Mouse (Mus musculus) heart, embryonic 15.5 days (tissue): ENCODE measurements around the gene Gsta4. TPM values are rescaled to one million over a fixed set of nuclear protein-coding genes. Genes with fewer than 3 reads are reported as not detected.
"Not testable (repeated sequence)": the region's sequence is repeated elsewhere in the genome, so short reads cannot be mapped to it uniquely, and the experiment has no call there.

ENCODE experiments used
- ATAC-seq: fragments of 200-750 bp; cut with Nextera tagmentation; replicated peaks from 2 replicates; pipeline ENCODE4 v1.8.0; 2017; ENCODE audit warnings: low read depth, moderate TSS enrichment; ENCODE audit not compliant: insufficient number of reproducible peaks, insufficient read depth, low FRiP score
- H3K27ac ChIP-seq: fragments of 300-500 bp; sonication (generic); 2 replicates; pipeline ENCODE4 v1.5.1; 2015; ENCODE audit warnings: mild to moderate bottlenecking, inconsistent platforms
- H3K27me3 ChIP-seq: fragments of 300-500 bp; sonication (generic); 2 replicates; pipeline ENCODE4 v1.6.1; 2015; ENCODE audit warnings: inconsistent platforms
- H3K36me3 ChIP-seq: fragments of 300-500 bp; sonication (generic); 2 replicates; pipeline ENCODE4 v1.6.1; 2015; ENCODE audit warnings: mild to moderate bottlenecking, inconsistent platforms
- H3K4me1 ChIP-seq: fragments of 300-500 bp; sonication (generic); replicated peaks from 2 replicates; pipeline ENCODE4 v1.6.1; 2015; ENCODE audit warnings: inconsistent platforms
- H3K4me2 ChIP-seq: fragments of 300-500 bp; sonication (generic); 2 replicates; pipeline ENCODE4 v1.6.1; 2015; ENCODE audit warnings: inconsistent platforms, mild to moderate bottlenecking, moderate library complexity
- H3K4me3 ChIP-seq: fragments of 300-500 bp; sonication (generic); 2 replicates; pipeline ENCODE4 v1.5.1; 2015; ENCODE audit warnings: mild to moderate bottlenecking, inconsistent platforms
- H3K9ac ChIP-seq: fragments of 300-500 bp; sonication (generic); 2 replicates; pipeline ENCODE4 v1.6.1; 2015; ENCODE audit warnings: mild to moderate bottlenecking, inconsistent platforms
- H3K9me3 ChIP-seq: fragments of 300-500 bp; sonication (generic); replicated peaks from 2 replicates; pipeline ENCODE4 v1.6.1; 2016; ENCODE audit warnings: inconsistent platforms
- WGBS: fragments of 180-500 bp; shearing (Covaris S2); methylation state at CpG from one replicate; pipeline ENCODE4 v1.1.7; 2015; ENCODE audit warnings: mixed read lengths; 5-methylcytosine and 5-hydroxymethylcytosine counted together
- polyA plus RNA-seq: library from polyadenylated mRNA; unstranded; fragments of >200 nt; fragmentation: Nextera tagmentation; extraction: Ambion mirVana; gene quantifications from 2 replicates; pipeline ENCODE4 v1.2.1, GENCODE M21; 2015

Gene Gsta4
- polyA plus RNA-seq, 1 experiment from 2014 or later, result 67.4 TPM

DNA sequence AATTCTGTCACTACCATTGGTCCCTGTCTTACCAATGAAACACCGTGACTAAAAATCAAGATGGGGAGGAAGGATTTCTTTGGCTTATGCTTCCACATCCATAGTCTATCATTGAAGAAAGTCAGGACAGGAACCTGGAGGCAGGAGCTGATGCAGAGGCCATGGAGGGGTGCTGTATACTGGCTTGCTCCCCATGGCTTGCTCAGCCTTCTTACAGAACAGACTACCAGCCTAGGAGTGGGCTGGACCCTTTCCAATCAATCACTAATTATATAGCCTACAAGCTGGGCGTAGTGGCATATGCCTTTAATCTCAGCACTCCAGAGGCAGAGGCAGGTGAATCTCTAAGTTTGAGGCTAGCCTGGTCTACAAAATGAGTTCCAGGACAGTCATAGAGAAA lies 28.2 kb downstream of the Gsta4 start:
- Histone ChIP-seq H3K27me3 (no peaks in the 10 kb centered on the region), H3K4me1 (peaks cover 14% of the 10 kb centered on the region), H3K4me2 (no peak overlapping the region), H3K9ac (no peak overlapping the region), H3K4me3 (no peak overlapping the region), H3K9me3 (no peaks in the 10 kb centered on the region), H3K27ac (no peak overlapping the region), H3K36me3 (no peaks in the 10 kb centered on the region)
- no peak for ATAC-seq
- 91% methylated on average over 2 of the region's 2 CpGs for WGBS

- Histone ChIP-seq H3K4me1 (peaks cover 14% of the 10 kb centered on the region), H3K4me2 (no peak overlapping the region), H3K27ac (peak overlapping the region; percentile 36; the same call in 1 of the 2 replicates), H3K9me3 (no peaks in the 10 kb centered on the region), H3K36me3 (no peaks in the 10 kb centered on the region), H3K9ac (no peak overlapping the region), H3K4me3 (no peak overlapping the region), H3K27me3 (no peaks in the 10 kb centered on the region)
- WGBS, result 88% methylated on average over 3 of the region's 3 CpGs
- no peak for ATAC-seq
Observed at GRCm38 (mm10) chr9:78211521-78211920, 28.9 kb downstream of the Gsta4 start.

GRCm38 (mm10) chr9:78212341-78213049 lies 29.9 kb downstream of the Gsta4 start:
- Histone ChIP-seq H3K36me3 (no peaks in the 10 kb centered on the region), H3K9me3 (no peaks in the 10 kb centered on the region), H3K9ac (no peak overlapping the region), H3K27ac (peak overlapping the region; percentile 36), H3K4me2 (peak overlapping the region; percentile 21; the same call in 1 of the 2 replicates), H3K4me3 (no peak overlapping the region), H3K27me3 (no peaks in the 10 kb centered on the region), H3K4me1 (peaks cover 14% of the 10 kb centered on the region)
- WGBS, result 24% methylated on average over 7 of the region's 7 CpGs
- ATAC-seq, result peak; percentile 76

DNA sequence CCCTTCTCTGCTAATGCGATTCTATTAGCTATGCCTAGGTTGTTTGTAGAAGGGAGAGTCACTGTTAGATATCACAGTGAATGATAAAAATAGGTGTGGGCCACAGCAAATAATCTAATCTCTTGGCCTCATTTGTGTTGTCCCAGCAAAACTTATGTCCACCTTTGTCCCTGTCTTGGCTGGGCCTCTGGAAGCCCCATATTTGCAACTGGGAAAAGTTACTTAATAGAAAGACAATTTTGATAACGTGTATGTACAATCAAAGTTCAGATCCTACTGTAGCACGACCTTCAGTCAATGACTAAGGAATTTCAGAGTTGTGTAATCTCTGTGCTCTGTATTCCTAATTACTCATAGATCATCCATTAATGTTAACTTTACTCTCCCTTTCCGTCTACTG lies 34.5 kb downstream of the Gsta4 start:
- H3K9ac ChIP-seq, result no peak overlapping the region
- no peaks in the 10 kb centered on the region for H3K36me3 ChIP-seq
- H3K27me3 ChIP-seq, result no peaks in the 10 kb centered on the region
- no peak for ATAC-seq
- H3K27ac ChIP-seq, result no peak overlapping the region
- no peak overlapping the region for H3K4me2 ChIP-seq
- peaks cover 13% of the 10 kb centered on the region for H3K4me1 ChIP-seq
- no peak overlapping the region for H3K4me3 ChIP-seq
- WGBS, result 62% methylated on average over 4 of the region's 4 CpGs
- H3K9me3 ChIP-seq, result no peaks in the 10 kb centered on the region

DNA sequence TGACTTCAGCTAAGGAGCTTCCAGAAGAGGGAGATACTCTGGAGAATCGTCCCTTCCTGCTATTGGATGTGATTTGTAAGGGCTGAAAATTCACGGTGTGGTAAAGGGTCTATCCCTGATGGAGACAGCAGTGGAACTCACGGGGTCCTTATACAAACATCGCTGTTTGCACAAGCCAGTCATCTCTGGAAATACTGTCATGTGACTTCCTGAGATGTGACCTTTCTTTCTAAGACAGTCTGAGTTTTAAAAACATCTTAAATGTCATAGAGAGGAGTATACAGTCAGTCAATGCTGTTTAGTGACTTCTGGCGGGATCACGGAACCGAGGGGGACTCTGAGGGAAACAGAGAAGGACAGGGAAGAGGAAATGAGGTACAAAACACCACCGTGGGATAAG lies 40.0 kb downstream of the Gsta4 start:
- H3K9ac ChIP-seq, result no peak overlapping the region
- no peak for ATAC-seq
- 53% methylated on average over 8 of the region's 8 CpGs for WGBS

GRCm38 (mm10) chr9:78223221-78223902 lies 40.8 kb downstream of the Gsta4 start:
- H3K4me1 ChIP-seq, result peaks cover 8% of the 10 kb centered on the region
- ATAC-seq, result no peak

More for the DNA sequence above, 40.0 kb downstream of the Gsta4 start:
- no peak overlapping the region for H3K4me2 ChIP-seq
- H3K27ac ChIP-seq, result no peak overlapping the region
- H3K9me3 ChIP-seq, result no peaks in the 10 kb centered on the region
- no peak overlapping the region for H3K4me3 ChIP-seq
- peaks cover 8% of the 10 kb centered on the region for H3K4me1 ChIP-seq
- H3K27me3 ChIP-seq, result no peaks in the 10 kb centered on the region
- no peaks in the 10 kb centered on the region for H3K36me3 ChIP-seq

DNA sequence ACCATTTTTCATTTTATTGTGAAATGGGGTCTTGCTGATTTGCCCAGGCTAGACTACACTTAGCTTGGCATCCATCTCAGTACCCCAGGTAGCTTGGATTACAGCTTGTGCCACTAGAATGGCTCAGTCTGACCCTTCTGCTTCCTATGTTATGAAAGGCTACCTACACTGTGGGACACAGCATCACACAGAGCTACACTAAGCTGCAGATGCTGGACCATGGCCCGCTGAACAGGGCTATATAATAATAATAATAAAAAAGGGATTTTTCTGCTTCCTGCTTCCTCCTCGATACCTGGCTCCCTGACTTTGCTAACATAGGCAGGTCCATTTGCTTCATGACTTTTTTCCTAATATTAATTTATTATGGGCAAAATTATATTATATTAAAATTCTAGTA lies 41.8 kb downstream of the Gsta4 start:
- H3K9ac ChIP-seq, result no peak overlapping the region
- H3K36me3 ChIP-seq, result no peaks in the 10 kb centered on the region
- H3K9me3 ChIP-seq, result no peaks in the 10 kb centered on the region
- 88% methylated on average over 2 of the region's 2 CpGs for WGBS
- no peak overlapping the region for H3K27ac ChIP-seq
- H3K4me3 ChIP-seq, result no peak overlapping the region
- no peak overlapping the region for H3K4me2 ChIP-seq
- no peaks in the 10 kb centered on the region for H3K27me3 ChIP-seq
- H3K4me1 ChIP-seq, result peaks cover 8% of the 10 kb centered on the region
- no peak for ATAC-seq

More at GRCm38 (mm10) chr9:78223221-78223902, 40.8 kb downstream of the Gsta4 start:
- H3K4me3 ChIP-seq, result no peak overlapping the region
- H3K27me3 ChIP-seq, result no peaks in the 10 kb centered on the region
- H3K27ac ChIP-seq, result no peak overlapping the region
- no peak overlapping the region for H3K9ac ChIP-seq
- no peaks in the 10 kb centered on the region for H3K9me3 ChIP-seq
- H3K4me2 ChIP-seq, result no peak overlapping the region
- H3K36me3 ChIP-seq, result no peaks in the 10 kb centered on the region
- 66% methylated on average over 10 of the region's 10 CpGs for WGBS

DNA sequence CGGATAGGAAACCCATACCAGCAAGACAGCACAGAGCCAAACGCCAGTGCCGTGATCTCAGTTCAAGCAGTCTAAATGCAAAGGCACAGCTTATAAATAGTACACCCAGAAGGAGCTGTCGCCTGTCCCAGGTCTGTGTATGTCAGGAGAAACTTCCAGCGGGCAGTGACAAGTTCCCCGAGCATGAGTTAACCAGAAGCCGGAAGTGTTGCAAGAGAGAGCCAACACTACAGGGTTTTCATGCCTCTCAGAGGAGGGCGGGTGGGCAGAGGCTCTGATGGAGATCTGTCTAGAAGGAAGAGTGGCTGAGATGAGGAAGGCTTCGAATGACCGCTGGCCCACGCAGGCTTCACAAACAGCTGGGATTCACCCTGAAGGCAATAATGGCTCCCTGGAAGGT lies 42.7 kb downstream of the Gsta4 start:
- H3K9ac ChIP-seq, result no peak overlapping the region
- H3K4me2 ChIP-seq, result peak overlapping the region; percentile 33
- H3K27ac ChIP-seq, result peak overlapping the region; percentile 45
- no peak overlapping the region for H3K4me3 ChIP-seq
- no peaks in the 10 kb centered on the region for H3K27me3 ChIP-seq
- peaks cover 8% of the 10 kb centered on the region for H3K4me1 ChIP-seq
- no peak for ATAC-seq
- WGBS, result 43% methylated on average over 11 of the region's 11 CpGs
- H3K9me3 ChIP-seq, result no peaks in the 10 kb centered on the region
- no peaks in the 10 kb centered on the region for H3K36me3 ChIP-seq

DNA sequence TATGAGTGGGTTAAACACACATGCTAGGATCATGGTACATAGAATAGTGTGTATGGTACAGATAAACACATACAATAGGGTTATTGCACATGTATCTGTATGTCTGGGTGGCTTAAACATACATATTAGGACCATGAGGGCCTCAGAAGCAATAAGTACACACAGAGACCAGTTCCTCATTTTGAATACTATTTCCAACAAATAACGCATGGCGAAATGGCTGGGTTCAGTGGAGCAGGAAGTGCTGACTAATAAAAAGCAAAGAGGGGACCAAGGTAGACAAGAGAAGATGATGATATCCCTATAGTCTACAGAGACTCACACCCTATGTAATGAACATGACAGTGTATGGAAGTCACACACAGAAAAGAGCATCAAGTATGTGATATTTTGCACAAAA lies 45.5 kb downstream of the Gsta4 start:
- no peaks in the 10 kb centered on the region for H3K36me3 ChIP-seq

DNA sequence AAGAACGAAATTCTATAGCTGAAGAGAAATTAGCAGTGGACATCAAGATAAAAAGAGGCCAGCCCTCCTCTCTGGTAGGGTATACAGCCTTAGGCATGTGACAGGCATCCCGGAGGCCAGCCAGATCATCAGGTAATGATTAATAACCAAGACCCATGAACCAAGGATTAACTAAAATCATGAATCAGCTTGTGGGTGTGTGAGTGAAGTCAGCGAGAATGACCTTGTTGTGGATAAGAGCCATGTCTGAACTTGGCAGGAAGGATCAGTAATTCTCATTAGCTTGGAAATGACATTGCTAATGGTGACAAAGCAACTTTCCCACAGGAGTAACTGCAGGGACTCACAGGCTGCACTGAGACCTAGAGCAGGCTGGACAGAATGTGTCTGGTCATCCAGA lies 47.1 kb downstream of the Gsta4 start:
- not testable (repeated sequence) for H3K9ac ChIP-seq, H3K27me3 ChIP-seq, H3K4me2 ChIP-seq, H3K9me3 ChIP-seq, ATAC-seq, H3K36me3 ChIP-seq, H3K4me3 ChIP-seq, H3K4me1 ChIP-seq, H3K27ac ChIP-seq
- WGBS, result 51% methylated on average over 3 of the region's 3 CpGs

More for the DNA sequence above, 45.5 kb downstream of the Gsta4 start:
- H3K27me3 ChIP-seq, result no peaks in the 10 kb centered on the region
- no peak overlapping the region for H3K9ac ChIP-seq
- no peak overlapping the region for H3K27ac ChIP-seq
- H3K4me1 ChIP-seq, result peaks cover 8% of the 10 kb centered on the region
- WGBS, result 93% methylated on average over 2 of the region's 2 CpGs
- H3K4me3 ChIP-seq, result no peak overlapping the region
- no peaks in the 10 kb centered on the region for H3K9me3 ChIP-seq
- ATAC-seq, result no peak
- H3K4me2 ChIP-seq, result no peak overlapping the region

- not testable (repeated sequence) for ATAC-seq, H3K4me3 ChIP-seq, H3K27ac ChIP-seq, H3K9me3 ChIP-seq, H3K9ac ChIP-seq, H3K36me3 ChIP-seq, H3K4me1 ChIP-seq, H3K4me2 ChIP-seq, H3K27me3 ChIP-seq
- whole genome bisulfite sequencing, result 60% methylated on average over 2 of the region's 3 CpGs
Observed at GRCm38 (mm10) chr9:78230461-78230860, 47.9 kb downstream of the Gsta4 start, which contains the start of gene Gsta1. TSS of gene Gsta1 (plus strand) at chr9:78230656.
